Mouse (Mus musculus): ENCODE measurements around the gene Rbfox1. TPM values are rescaled to one million over a fixed set of nuclear protein-coding genes. Genes with fewer than 3 reads are reported as not detected.

Rbfox1 gene
- polyA plus RNA-seq, 1 experiment from 2014 or later = 4.5 TPM

DNA sequence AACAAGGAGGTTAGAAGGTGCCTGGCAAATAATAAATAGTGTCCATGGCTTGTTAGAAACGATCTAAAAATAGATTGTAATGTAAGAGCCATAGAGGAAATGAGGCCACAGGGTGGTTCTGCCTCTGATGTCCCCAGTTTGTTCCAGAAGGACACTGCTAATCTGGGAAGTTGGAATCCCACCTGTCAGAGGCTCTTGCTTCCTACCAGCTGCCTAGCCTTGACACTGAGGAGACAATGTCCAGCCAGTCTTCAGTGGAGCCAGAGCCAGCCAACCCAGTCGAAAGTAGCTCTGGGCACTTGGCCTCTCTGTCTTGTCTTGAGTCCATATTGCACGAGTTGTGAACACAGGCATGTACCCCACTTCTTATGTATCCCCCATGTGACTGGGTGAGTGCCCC lies 1172.6 kb downstream of the Rbfox1 start:
- H3K27ac ChIP-seq (ENCODE audit: low read length) = no peak overlapping the region
- no peak overlapping the region for H3K9ac ChIP-seq (ENCODE audit: low read length)
- WGBS = 61% methylated on average over 3 of the region's 3 CpGs
- no peaks in the 10 kb centered on the region for H3K4me1 ChIP-seq (ENCODE audit: control insufficient read depth, insufficient read depth, low read length)
- H3K4me3 ChIP-seq (replicated peaks; ENCODE audit: low read length) = no peak overlapping the region
- no peak overlapping the region for H3K4me2 ChIP-seq (ENCODE audit: low read depth, low read length)
- no peak for ATAC-seq (ENCODE audit: insufficient read depth, low FRiP score)
- H3K36me3 ChIP-seq (ENCODE audit: control insufficient read depth, insufficient read depth, low read length) = no peaks in the 10 kb centered on the region
- H3K27me3 ChIP-seq (ENCODE audit: control insufficient read depth, insufficient read depth, low read length) = no peaks in the 10 kb centered on the region
- no peaks in the 10 kb centered on the region for H3K9me3 ChIP-seq (replicated peaks; ENCODE audit: control insufficient read depth, low read length)

- H3K4me3 ChIP-seq (replicated peaks; ENCODE audit: low read length) = no peak overlapping the region
- no peak overlapping the region for H3K9ac ChIP-seq (ENCODE audit: low read length)
- no peaks in the 10 kb centered on the region for H3K9me3 ChIP-seq (replicated peaks; ENCODE audit: control insufficient read depth, low read length)
- no peak for ATAC-seq (ENCODE audit: insufficient read depth, low FRiP score)
- no peak overlapping the region for H3K27ac ChIP-seq (ENCODE audit: low read length)
- H3K27me3 ChIP-seq (ENCODE audit: control insufficient read depth, insufficient read depth, low read length) = no peaks in the 10 kb centered on the region
- H3K4me1 ChIP-seq (ENCODE audit: control insufficient read depth, insufficient read depth, low read length) = no peaks in the 10 kb centered on the region
- H3K36me3 ChIP-seq (ENCODE audit: control insufficient read depth, insufficient read depth, low read length) = no peaks in the 10 kb centered on the region
- WGBS = 84% methylated on average over 1 of the region's 1 CpGs
- no peak overlapping the region for H3K4me2 ChIP-seq (ENCODE audit: low read depth, low read length)
Observed at GRCm38 (mm10) chr16:7058556-7058955, 1173.4 kb downstream of the Rbfox1 start.

GRCm38 (mm10) chr16:7059596-7059995 lies 1174.4 kb downstream of the Rbfox1 start:
- 83% methylated on average over 4 of the region's 4 CpGs for WGBS

GRCm38 (mm10) chr16:7060864-7061263 lies 1175.7 kb downstream of the Rbfox1 start:
- Histone ChIP-seq H3K9ac (ENCODE audit: low read length) (no peak overlapping the region), H3K27ac (ENCODE audit: low read length) (no peak overlapping the region), H3K27me3 (ENCODE audit: control insufficient read depth, insufficient read depth, low read length) (no peaks in the 10 kb centered on the region), H3K36me3 (ENCODE audit: control insufficient read depth, insufficient read depth, low read length) (no peaks in the 10 kb centered on the region), H3K9me3 (replicated peaks; ENCODE audit: control insufficient read depth, low read length) (no peaks in the 10 kb centered on the region), H3K4me2 (ENCODE audit: low read depth, low read length) (no peak overlapping the region), H3K4me1 (ENCODE audit: control insufficient read depth, insufficient read depth, low read length) (no peaks in the 10 kb centered on the region), H3K4me3 (replicated peaks; ENCODE audit: low read length) (no peak overlapping the region)
- ATAC-seq (ENCODE audit: insufficient read depth, low FRiP score) = no peak
- WGBS = 79% methylated on average over 3 of the region's 3 CpGs

More at GRCm38 (mm10) chr16:7059596-7059995, 1174.4 kb downstream of the Rbfox1 start:
- H3K27me3 ChIP-seq (ENCODE audit: control insufficient read depth, insufficient read depth, low read length) = no peaks in the 10 kb centered on the region
- no peak overlapping the region for H3K4me3 ChIP-seq (replicated peaks; ENCODE audit: low read length)
- H3K4me1 ChIP-seq (ENCODE audit: control insufficient read depth, insufficient read depth, low read length) = no peaks in the 10 kb centered on the region
- no peaks in the 10 kb centered on the region for H3K9me3 ChIP-seq (replicated peaks; ENCODE audit: control insufficient read depth, low read length)
- H3K9ac ChIP-seq (ENCODE audit: low read length) = no peak overlapping the region
- no peak overlapping the region for H3K4me2 ChIP-seq (ENCODE audit: low read depth, low read length)
- no peaks in the 10 kb centered on the region for H3K36me3 ChIP-seq (ENCODE audit: control insufficient read depth, insufficient read depth, low read length)
- H3K27ac ChIP-seq (ENCODE audit: low read length) = no peak overlapping the region
- ATAC-seq (ENCODE audit: insufficient read depth, low FRiP score) = no peak

- Histone ChIP-seq H3K4me2 (ENCODE audit: low read depth, low read length) (no peak overlapping the region), H3K27me3 (ENCODE audit: control insufficient read depth, insufficient read depth, low read length) (no peaks in the 10 kb centered on the region), H3K9me3 (replicated peaks; ENCODE audit: control insufficient read depth, low read length) (no peaks in the 10 kb centered on the region), H3K36me3 (ENCODE audit: control insufficient read depth, insufficient read depth, low read length) (no peaks in the 10 kb centered on the region), H3K4me3 (replicated peaks; ENCODE audit: low read length) (no peak overlapping the region), H3K9ac (ENCODE audit: low read length) (no peak overlapping the region), H3K27ac (ENCODE audit: low read length) (no peak overlapping the region), H3K4me1 (ENCODE audit: control insufficient read depth, insufficient read depth, low read length) (no peaks in the 10 kb centered on the region)
- 82% methylated on average over 6 of the region's 6 CpGs for WGBS
- ATAC-seq (ENCODE audit: insufficient read depth, low FRiP score) = no peak
Observed at GRCm38 (mm10) chr16:7062512-7062911, 1177.4 kb downstream of the Rbfox1 start.

- no peak overlapping the region for H3K4me3 ChIP-seq (replicated peaks; ENCODE audit: low read length)
- ATAC-seq (ENCODE audit: insufficient read depth, low FRiP score) = no peak
- no peak overlapping the region for H3K4me2 ChIP-seq (ENCODE audit: low read depth, low read length)
- no peaks in the 10 kb centered on the region for H3K36me3 ChIP-seq (ENCODE audit: control insufficient read depth, insufficient read depth, low read length)
- no peaks in the 10 kb centered on the region for H3K9me3 ChIP-seq (replicated peaks; ENCODE audit: control insufficient read depth, low read length)
- H3K4me1 ChIP-seq (ENCODE audit: control insufficient read depth, insufficient read depth, low read length) = no peaks in the 10 kb centered on the region
- no peak overlapping the region for H3K27ac ChIP-seq (ENCODE audit: low read length)
- H3K9ac ChIP-seq (ENCODE audit: low read length) = no peak overlapping the region
- WGBS = 83% methylated on average over 8 of the region's 8 CpGs
- no peaks in the 10 kb centered on the region for H3K27me3 ChIP-seq (ENCODE audit: control insufficient read depth, insufficient read depth, low read length)
Observed at GRCm38 (mm10) chr16:7067109-7067508, 1182.0 kb downstream of the Rbfox1 start.

DNA sequence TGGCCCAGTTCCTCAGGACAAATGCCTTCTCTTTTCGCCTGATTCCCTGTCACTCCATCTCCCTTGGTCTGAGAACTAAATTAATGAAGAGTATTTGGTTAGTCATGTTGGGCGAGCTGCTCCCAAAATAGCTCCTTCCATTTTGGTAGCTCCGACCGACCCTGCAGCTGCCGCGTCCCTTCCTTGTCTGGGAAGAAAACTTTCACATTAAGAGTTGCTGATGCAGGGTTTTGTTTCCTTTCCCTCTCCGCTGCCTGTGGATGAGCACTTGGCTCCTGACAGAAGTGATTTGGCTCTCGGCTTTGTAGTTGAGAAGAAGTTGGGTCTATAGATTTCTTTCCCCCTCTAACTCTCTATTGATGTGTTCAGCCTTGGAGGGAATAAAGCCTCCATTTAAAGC lies 1184.4 kb downstream of the Rbfox1 start:
- no peak overlapping the region for H3K4me2 ChIP-seq (ENCODE audit: low read depth, low read length)
- H3K9me3 ChIP-seq (replicated peaks; ENCODE audit: control insufficient read depth, low read length) = no peaks in the 10 kb centered on the region
- H3K27ac ChIP-seq (ENCODE audit: low read length) = no peak overlapping the region
- no peaks in the 10 kb centered on the region for H3K4me1 ChIP-seq (ENCODE audit: control insufficient read depth, insufficient read depth, low read length)
- no peak overlapping the region for H3K9ac ChIP-seq (ENCODE audit: low read length)
- 51% methylated on average over 8 of the region's 8 CpGs for WGBS
- H3K4me3 ChIP-seq (replicated peaks; ENCODE audit: low read length) = no peak overlapping the region
- H3K36me3 ChIP-seq (ENCODE audit: control insufficient read depth, insufficient read depth, low read length) = no peaks in the 10 kb centered on the region
- H3K27me3 ChIP-seq (ENCODE audit: control insufficient read depth, insufficient read depth, low read length) = no peaks in the 10 kb centered on the region
- ATAC-seq (ENCODE audit: insufficient read depth, low FRiP score) = no peak

DNA sequence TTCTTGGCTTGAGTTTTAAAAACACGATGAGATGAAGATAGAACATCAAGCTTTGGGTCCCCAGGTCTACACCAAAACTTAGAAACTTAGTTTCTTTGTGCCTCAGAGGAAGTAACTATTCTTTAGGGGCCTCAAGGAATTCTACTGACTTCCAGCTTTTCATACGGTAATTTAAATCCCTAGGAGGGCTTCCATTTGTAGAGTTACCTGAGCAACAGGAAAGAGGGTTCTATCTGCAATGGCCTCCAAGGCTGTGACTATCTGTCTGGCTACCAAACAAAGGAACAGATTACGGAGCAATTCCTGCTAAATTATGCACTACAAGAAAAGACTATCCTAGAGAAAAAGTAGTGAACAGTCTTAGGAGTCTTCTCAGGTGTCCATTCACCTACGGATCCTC lies 1189.6 kb downstream of the Rbfox1 start:
- Histone ChIP-seq H3K4me2 (ENCODE audit: low read depth, low read length) (no peak overlapping the region), H3K9ac (ENCODE audit: low read length) (no peak overlapping the region), H3K9me3 (replicated peaks; ENCODE audit: control insufficient read depth, low read length) (no peaks in the 10 kb centered on the region), H3K4me1 (ENCODE audit: control insufficient read depth, insufficient read depth, low read length) (no peaks in the 10 kb centered on the region), H3K36me3 (ENCODE audit: control insufficient read depth, insufficient read depth, low read length) (no peaks in the 10 kb centered on the region), H3K27me3 (ENCODE audit: control insufficient read depth, insufficient read depth, low read length) (no peaks in the 10 kb centered on the region), H3K4me3 (replicated peaks; ENCODE audit: low read length) (no peak overlapping the region), H3K27ac (ENCODE audit: low read length) (no peak overlapping the region)
- 84% methylated on average over 4 of the region's 4 CpGs for WGBS
- ATAC-seq (ENCODE audit: insufficient read depth, low FRiP score) = no peak

DNA sequence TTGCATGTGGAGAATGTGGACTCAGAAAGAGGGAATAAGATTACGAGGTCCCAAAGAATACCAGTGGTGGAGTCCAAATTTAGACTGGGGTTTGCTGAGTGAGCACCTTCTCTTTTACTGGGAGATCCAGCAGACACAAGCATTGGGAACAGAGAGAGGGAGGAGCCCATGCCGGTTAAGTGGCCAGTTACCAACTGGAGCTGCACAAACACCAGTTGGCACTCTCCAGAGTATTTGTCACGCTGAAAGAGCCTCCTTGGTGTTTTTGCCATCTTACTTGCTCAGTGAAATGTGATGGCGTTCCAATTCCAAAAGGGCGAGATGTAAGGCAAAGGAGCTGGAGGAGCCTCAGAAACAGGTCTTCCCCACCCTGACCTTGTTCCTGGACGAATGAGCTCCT lies 1190.6 kb downstream of the Rbfox1 start:
- no peak for ATAC-seq (ENCODE audit: insufficient read depth, low FRiP score)
- Histone ChIP-seq H3K4me1 (ENCODE audit: control insufficient read depth, insufficient read depth, low read length) (no peaks in the 10 kb centered on the region), H3K9me3 (replicated peaks; ENCODE audit: control insufficient read depth, low read length) (no peaks in the 10 kb centered on the region), H3K27ac (ENCODE audit: low read length) (no peak overlapping the region), H3K9ac (ENCODE audit: low read length) (no peak overlapping the region), H3K4me2 (ENCODE audit: low read depth, low read length) (no peak overlapping the region), H3K4me3 (replicated peaks; ENCODE audit: low read length) (no peak overlapping the region), H3K27me3 (ENCODE audit: control insufficient read depth, insufficient read depth, low read length) (no peaks in the 10 kb centered on the region), H3K36me3 (ENCODE audit: control insufficient read depth, insufficient read depth, low read length) (no peaks in the 10 kb centered on the region)
- 84% methylated on average over 6 of the region's 6 CpGs for WGBS

GRCm38 (mm10) chr16:7076305-7076704 lies 1191.2 kb downstream of the Rbfox1 start:
- H3K4me3 ChIP-seq (replicated peaks; ENCODE audit: low read length) = no peak overlapping the region
- H3K9ac ChIP-seq (ENCODE audit: low read length) = no peak overlapping the region
- no peak for ATAC-seq (ENCODE audit: insufficient read depth, low FRiP score)
- no peaks in the 10 kb centered on the region for H3K4me1 ChIP-seq (ENCODE audit: control insufficient read depth, insufficient read depth, low read length)
- no peaks in the 10 kb centered on the region for H3K9me3 ChIP-seq (replicated peaks; ENCODE audit: control insufficient read depth, low read length)
- WGBS = 95% methylated on average over 1 of the region's 1 CpGs
- H3K27ac ChIP-seq (ENCODE audit: low read length) = no peak overlapping the region
- H3K27me3 ChIP-seq (ENCODE audit: control insufficient read depth, insufficient read depth, low read length) = no peaks in the 10 kb centered on the region
- H3K36me3 ChIP-seq (ENCODE audit: control insufficient read depth, insufficient read depth, low read length) = no peaks in the 10 kb centered on the region
- no peak overlapping the region for H3K4me2 ChIP-seq (ENCODE audit: low read depth, low read length)

All from stomach, embryonic 16.5 days (tissue).